ENCODE assay signal across 18 mouse cellular contexts in the genomic region with DNA sequence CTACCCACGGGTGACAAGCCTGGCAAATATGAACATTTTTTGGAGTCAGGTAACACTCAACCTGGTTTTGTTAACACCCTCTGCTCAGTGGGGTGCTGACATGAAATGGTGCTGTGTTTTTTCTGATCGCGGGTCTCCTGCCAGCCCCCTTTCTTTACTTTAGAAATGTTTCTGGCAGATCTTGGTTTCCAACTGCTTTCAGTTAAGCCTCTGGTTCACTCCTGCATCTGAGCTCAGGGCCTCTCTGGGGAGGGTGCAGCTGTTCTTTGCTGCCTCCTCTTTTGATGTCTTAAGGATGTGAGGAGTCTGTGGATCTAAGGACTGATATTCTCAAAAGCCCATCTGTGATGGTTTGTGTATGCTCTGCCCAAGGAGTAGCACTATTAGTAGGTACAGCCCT. TPM values are rescaled to one million over a fixed set of nuclear protein-coding genes. Genes with fewer than 3 reads are reported as not detected.
DNase-seq lines count a peak whose midpoint lies in the region; ATAC-seq lines count a peak whose summit lies in the region.
"Had no signal": no experiment of that assay in that cellular context is flagged by ENCODE, and none has a peak within 500 bp of the region (broad histone marks: within the 10 kb centered on the region; RNA-seq: fewer than 3 reads in every experiment).

No protein-coding gene starts in this region.

- no peaks in the 10 kb centered on the region for H3K9me3 ChIP-seq in heart, embryonic 16.5 days (replicated peaks; ENCODE audit: control insufficient read depth, low read length)
- no peaks in the 10 kb centered on the region for H3K9me3 ChIP-seq in limb, embryonic 10.5 days (replicated peaks)
- no peaks in the 10 kb centered on the region for H3K9me3 ChIP-seq in intestine, embryonic 16.5 days (ENCODE audit: control insufficient read depth, low read length)
- H3K9me3 ChIP-seq: heart, embryonic 15.5 days; hindbrain, embryonic 13.5 days; intestine, embryonic 15.5 days; neural tube, embryonic 13.5 days had no signal

- no peak overlapping the region for H3K4me2 ChIP-seq in heart, embryonic 16.5 days (ENCODE audit: low read depth, low read length)
- no peak overlapping the region for H3K4me2 ChIP-seq in intestine, embryonic 16.5 days (ENCODE audit: low read depth, low read length)
- H3K4me2 ChIP-seq: heart, embryonic 15.5 days; hindbrain, embryonic 13.5 days; intestine, embryonic 15.5 days; neural tube, embryonic 13.5 days had no signal

- no peaks in the 10 kb centered on the region for H3K27me3 ChIP-seq in heart, embryonic 16.5 days (ENCODE audit: control insufficient read depth, insufficient read depth, low read length)
- no peaks in the 10 kb centered on the region for H3K27me3 ChIP-seq in limb, embryonic 10.5 days (ENCODE audit: low read depth, poor library complexity, severe bottlenecking)
- H3K27me3 ChIP-seq in intestine, embryonic 16.5 days (replicated peaks; ENCODE audit: control insufficient read depth, insufficient read depth, low read length) = no peaks in the 10 kb centered on the region
- H3K27me3 ChIP-seq: hindbrain, embryonic 13.5 days; intestine, embryonic 15.5 days; neural tube, embryonic 13.5 days had no signal

- DNase-seq in heart, adult 11 months = no peak
- DNase-seq in limb, embryonic 10.5 days (ENCODE audit: low spot score) = no peak
- DNase-seq in thymus, postnatal 0 days (ENCODE audit: low spot score) = peak; percentile 72
- no peak for DNase-seq in frontal cortex, adult 2 months (ENCODE audit: extremely low spot score in 1 of 2, low spot score in 1 of 2)
- DNase-seq in kidney, postnatal 14 days = no peak
- DNase-seq: B cell, adult 2 months; cerebellum, adult 18-20 months; kidney, postnatal 10 days; layer of hippocampus, adult 9-11 months; lung, adult 18-20 months had no signal

- H3K4me1 ChIP-seq in heart, embryonic 16.5 days (ENCODE audit: control insufficient read depth, insufficient read depth, low read length) = peaks cover 21% of the 10 kb centered on the region
- peaks cover 5% of the 10 kb centered on the region; the same call in 1 of the 2 replicates for H3K4me1 ChIP-seq in brown adipose tissue, adult 24 weeks (ENCODE audit: control insufficient read depth, insufficient read depth, insufficient read length, low read length)
- peaks cover 31% of the 10 kb centered on the region for H3K4me1 ChIP-seq in limb, embryonic 10.5 days
- no peaks in the 10 kb centered on the region; the same call in 1 of the 2 replicates for H3K4me1 ChIP-seq in intestine, embryonic 16.5 days (ENCODE audit: control insufficient read depth, insufficient read depth, low read length)
- H3K4me1 ChIP-seq: intestine, embryonic 15.5 days had no signal

- H3K27ac ChIP-seq in heart, embryonic 16.5 days (ENCODE audit: low read length) = peak overlapping the region; percentile 62
- H3K27ac ChIP-seq in brown adipose tissue, adult 24 weeks (replicated peaks; ENCODE audit: low read depth, low read length) = 0 out of 2 replicates have a peak overlapping the region, but pooled peaks have one; percentile 7
- peak overlapping the region; percentile 46; the same call in 1 of the 2 replicates for H3K27ac ChIP-seq in limb, embryonic 10.5 days
- no peak overlapping the region for H3K27ac ChIP-seq in intestine, embryonic 16.5 days (ENCODE audit: low read length)
- H3K27ac ChIP-seq: heart, embryonic 15.5 days; hindbrain, embryonic 13.5 days; intestine, embryonic 15.5 days; macrophage; neural tube, embryonic 13.5 days had no signal

- WGBS in heart, embryonic 16.5 days = 49% methylated on average over 3 of the region's 3 CpGs
- 71% methylated on average over 3 of the region's 3 CpGs for WGBS in limb, embryonic 10.5 days
- WGBS in intestine, embryonic 16.5 days = 64% methylated on average over 3 of the region's 3 CpGs

- H3K4me3 ChIP-seq in heart, embryonic 16.5 days (ENCODE audit: low read length) = no peak overlapping the region
- H3K4me3 ChIP-seq in brown adipose tissue, adult 24 weeks (ENCODE audit: insufficient read depth, low read depth, low read length) = no peak overlapping the region
- H3K4me3 ChIP-seq in limb, embryonic 10.5 days = no peak overlapping the region
- no peak overlapping the region for H3K4me3 ChIP-seq in intestine, embryonic 16.5 days (ENCODE audit: low read length)
- H3K4me3 ChIP-seq: heart, embryonic 15.5 days; hindbrain, embryonic 13.5 days; intestine, embryonic 15.5 days; neural tube, embryonic 13.5 days had no signal

- no peaks in the 10 kb centered on the region for H3K36me3 ChIP-seq in heart, embryonic 16.5 days (ENCODE audit: control insufficient read depth, insufficient read depth)
- no peaks in the 10 kb centered on the region for H3K36me3 ChIP-seq in limb, embryonic 10.5 days
- no peaks in the 10 kb centered on the region for H3K36me3 ChIP-seq in intestine, embryonic 16.5 days (ENCODE audit: control insufficient read depth, insufficient read depth, low read length)
- H3K36me3 ChIP-seq: heart, embryonic 15.5 days; hindbrain, embryonic 13.5 days; intestine, embryonic 15.5 days; neural tube, embryonic 13.5 days had no signal

- ATAC-seq in heart, embryonic 16.5 days (replicated peaks; ENCODE audit: extremely low read depth, insufficient read depth, low FRiP score) = no peak
- ATAC-seq in intestine, embryonic 16.5 days = no peak
- ATAC-seq: intestine, embryonic 15.5 days had no signal

- H3K9ac ChIP-seq in heart, embryonic 16.5 days (ENCODE audit: low read length) = no peak overlapping the region
- H3K9ac ChIP-seq in intestine, embryonic 16.5 days (ENCODE audit: low read depth, low read length) = no peak overlapping the region
- H3K9ac ChIP-seq: heart, embryonic 15.5 days; hindbrain, embryonic 13.5 days; intestine, embryonic 15.5 days; neural tube, embryonic 13.5 days had no signal

RNA-seq across cellular contexts. Expression of a gene that starts 55.1 kb away (rescaled TPM):
- 3.0 and 3.3 TPM in 2 replicates for polyA plus RNA-seq in heart, embryonic 16.5 days (2015; fragmentation: Nextera tagmentation; extraction: Ambion mirVana)
- polyA plus RNA-seq in brown adipose tissue, adult 24 weeks (2012; ENCODE audit: insufficient read depth, insufficient read length, missing spikeins) = 1.2 and 1.5 TPM in 2 replicates
- polyA plus RNA-seq in limb, embryonic 10.5 days (2016; fragmentation: Nextera tagmentation; extraction: Ambion mirVana) = 8.4 and 8.9 TPM in 2 replicates
- 4.0 and 4.2 TPM in 2 replicates for polyA plus RNA-seq in thymus, postnatal 0 days (2015; fragmentation: Nextera tagmentation; extraction: Ambion mirVana)
- 3.9 TPM in 2 replicates for polyA plus RNA-seq in intestine, embryonic 16.5 days (2015; fragmentation: Nextera tagmentation; extraction: Ambion mirVana)
- 4.6 and 5.5 TPM in 2 replicates for polyA plus RNA-seq in frontal cortex, adult 2 months (2012; rRNA removed)

RNA-seq across cellular contexts. Expression of a gene that starts 55.2 kb away (rescaled TPM):
- 25.4 and 27.9 TPM in 2 replicates for polyA plus RNA-seq in heart, embryonic 16.5 days (2015; fragmentation: Nextera tagmentation; extraction: Ambion mirVana)
- 9.2 and 9.5 TPM in 2 replicates for polyA plus RNA-seq in brown adipose tissue, adult 24 weeks (2012; ENCODE audit: insufficient read depth, insufficient read length, missing spikeins)
- polyA plus RNA-seq in limb, embryonic 10.5 days (2016; fragmentation: Nextera tagmentation; extraction: Ambion mirVana) = 49.7 and 52.8 TPM in 2 replicates
- 60.5 and 60.6 TPM in 2 replicates for polyA plus RNA-seq in thymus, postnatal 0 days (2015; fragmentation: Nextera tagmentation; extraction: Ambion mirVana)
- 27.8 and 32.7 TPM in 2 replicates for polyA plus RNA-seq in intestine, embryonic 16.5 days (2015; fragmentation: Nextera tagmentation; extraction: Ambion mirVana)
- 15.2 and 17.7 TPM in 2 replicates for polyA plus RNA-seq in frontal cortex, adult 2 months (2012; rRNA removed)
